Mouse (Mus musculus) frontal cortex, postnatal 25 days (tissue): ENCODE results near the gene Tmpo.

Experiments
- DNase-seq, 2 experiments: peaks; one replicate each; pipeline ENCODE4 v3.0.0; 2022; ENCODE audit warnings: low spot score in 2 of 2

Gene Tmpo

DNA sequence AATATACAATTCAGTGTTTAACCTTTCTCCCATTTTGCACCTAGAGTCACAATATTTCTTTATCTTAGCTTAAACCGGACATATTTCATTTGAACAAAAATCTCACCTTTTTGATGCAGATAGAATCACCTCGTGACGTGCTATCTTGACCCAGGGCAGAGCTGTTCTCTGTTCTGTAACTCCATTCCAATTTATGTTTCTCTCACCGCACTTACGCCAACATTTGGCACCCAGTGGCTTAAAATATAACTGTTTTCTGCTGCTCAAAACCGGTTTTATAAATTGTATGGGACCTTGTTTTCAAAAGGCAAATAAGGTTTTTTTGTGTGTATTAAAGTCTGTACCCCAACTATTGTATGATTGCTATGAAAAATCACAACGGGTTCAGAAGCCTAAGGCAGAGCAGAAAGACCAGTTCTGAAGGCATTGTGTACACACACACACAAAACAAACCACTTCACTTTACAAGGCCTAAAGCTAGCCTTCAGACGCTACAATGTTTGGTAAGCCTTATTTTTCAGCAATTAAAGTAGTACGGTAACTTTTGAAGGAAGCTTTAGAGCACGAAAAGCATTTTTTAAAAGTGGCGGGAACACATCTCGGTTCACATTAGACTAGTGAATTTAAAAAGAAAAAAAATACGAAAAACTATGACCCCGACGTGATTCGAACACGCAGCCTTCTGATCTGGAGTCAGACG lies at the start of gene Tmpo:
Gene Tmpo (minus strand): TSS at position 555 of the 700 bp plus-strand sequence.
- no peak for DNase-seq

DNA sequence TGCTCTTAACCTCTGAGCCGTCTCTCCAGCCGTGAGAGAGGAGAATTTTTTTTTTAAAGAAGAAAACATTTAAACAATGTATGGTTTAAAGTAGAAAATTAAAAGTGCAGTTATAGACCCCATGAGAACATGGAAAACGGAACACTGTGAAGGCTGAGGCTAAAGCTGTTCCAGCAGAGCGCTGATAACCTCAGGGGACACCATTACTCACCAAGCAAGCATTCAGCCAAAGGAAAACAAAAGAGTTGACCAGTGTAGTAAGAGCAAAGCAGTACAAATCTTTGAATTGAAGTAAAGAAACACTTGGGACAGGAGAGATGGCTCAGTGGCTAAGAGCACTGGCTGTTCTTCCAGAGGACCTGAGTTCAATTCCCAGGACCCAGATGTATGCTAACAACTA lies 49.3 kb upstream of the Tmpo start:
- no peak for DNase-seq

- no peak for DNase-seq
Measured at GRCm38 (mm10) chr10:91229518-91229961, 48.4 kb upstream of the Tmpo start.

DNA sequence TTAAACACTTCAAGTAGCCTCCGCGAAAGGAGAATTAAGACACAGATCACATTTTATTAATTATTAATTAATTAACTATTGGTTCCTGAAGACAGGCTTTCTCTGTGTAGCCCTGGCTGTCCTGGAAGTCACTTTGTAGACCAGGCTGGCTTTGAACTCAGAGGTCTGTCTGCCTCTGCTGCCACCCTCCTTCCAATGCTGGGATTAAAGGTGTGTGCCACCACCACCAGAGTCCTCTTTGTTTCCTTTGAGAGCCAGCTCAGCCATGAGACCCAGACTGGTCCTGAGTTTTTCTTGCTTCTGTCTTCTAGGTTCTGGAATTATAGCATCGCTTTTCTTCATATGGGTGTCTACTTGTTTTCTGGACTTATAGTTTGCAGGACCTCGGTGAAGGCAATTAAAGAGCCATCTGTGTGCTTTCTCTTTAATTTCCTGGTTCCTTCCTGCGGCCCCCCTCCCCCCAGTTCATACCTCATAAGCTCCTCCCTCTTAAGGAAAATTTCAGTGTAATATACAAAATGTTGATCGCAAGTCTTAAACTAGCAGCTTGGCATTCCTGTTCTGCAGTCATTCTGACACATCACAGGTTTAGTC lies 47.9 kb upstream of the Tmpo start:
- DNase-seq, result no peak

- DNase-seq, result no peak
Measured at GRCm38 (mm10) chr10:91227034-91227433, 45.9 kb upstream of the Tmpo start.

DNA sequence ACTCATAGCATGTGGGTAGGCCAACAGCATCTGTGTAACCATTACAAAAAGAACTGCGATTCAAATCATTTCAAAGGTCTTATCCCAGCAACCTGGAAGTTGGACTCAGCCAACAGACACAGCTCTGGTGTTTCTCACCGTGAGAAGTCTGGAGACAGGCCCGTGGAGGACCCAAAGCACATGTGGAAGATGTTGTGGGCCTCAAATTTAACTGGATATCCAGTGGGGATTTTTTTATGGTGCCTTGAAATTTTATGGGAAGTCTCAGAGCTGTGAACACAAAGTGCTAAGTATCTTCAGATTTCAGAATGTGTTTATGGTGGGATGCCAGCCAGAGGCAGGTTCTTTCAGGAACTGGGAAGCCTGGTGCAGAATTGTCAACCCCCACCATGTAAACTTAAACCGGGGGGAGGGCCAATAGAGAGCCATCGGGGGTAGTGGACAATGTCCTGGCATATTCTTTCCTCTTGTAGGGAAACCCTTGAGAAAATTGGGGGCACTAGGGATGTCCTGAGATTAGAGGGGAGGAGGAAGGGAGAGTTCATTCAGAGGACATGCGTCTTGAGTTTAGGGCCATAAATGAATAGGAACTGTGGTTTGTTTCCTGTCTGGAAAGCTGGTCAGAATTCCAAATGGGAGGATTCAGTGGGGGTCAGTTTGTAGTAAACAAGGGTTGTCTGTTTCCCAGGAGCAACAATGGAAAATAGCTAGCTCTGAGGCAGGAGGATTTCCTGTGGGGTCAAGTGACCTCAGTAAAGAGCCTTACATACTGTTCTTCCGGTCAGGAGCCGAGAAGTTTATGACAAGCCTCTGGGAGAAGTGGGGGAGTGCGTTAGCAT lies 41.5 kb upstream of the Tmpo start:
- DNase-seq, result no peak

GRCm38 (mm10) chr10:91208899-91209667 lies 28.0 kb upstream of the Tmpo start:
- DNase-seq, result no peak

DNA sequence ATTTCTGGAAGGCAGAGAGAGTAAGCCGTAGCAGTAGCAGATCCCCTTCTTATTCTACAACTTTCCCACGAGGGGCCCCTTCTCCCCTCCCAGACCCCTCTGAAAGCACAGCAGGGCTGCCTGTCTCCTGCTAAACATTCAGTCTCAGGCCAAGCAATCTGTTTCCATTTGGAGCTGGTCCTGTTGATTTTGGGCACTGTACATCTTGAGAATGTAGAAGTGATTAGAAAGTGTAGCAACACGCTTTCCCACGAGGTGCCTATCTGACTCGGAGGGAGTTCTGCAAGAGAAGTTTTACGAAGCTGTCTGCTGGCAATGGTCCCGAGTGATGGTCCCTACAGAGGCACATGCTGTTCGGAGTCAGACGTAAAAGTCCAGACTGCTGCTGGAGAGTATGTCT lies 27.3 kb upstream of the Tmpo start:
- DNase-seq, result no peak

GRCm38 (mm10) chr10:91207275-91207674 lies 26.2 kb upstream of the Tmpo start:
- DNase-seq, result no peak

- no peak for DNase-seq
Measured at GRCm38 (mm10) chr10:91205632-91206031, 24.5 kb upstream of the Tmpo start.

DNA sequence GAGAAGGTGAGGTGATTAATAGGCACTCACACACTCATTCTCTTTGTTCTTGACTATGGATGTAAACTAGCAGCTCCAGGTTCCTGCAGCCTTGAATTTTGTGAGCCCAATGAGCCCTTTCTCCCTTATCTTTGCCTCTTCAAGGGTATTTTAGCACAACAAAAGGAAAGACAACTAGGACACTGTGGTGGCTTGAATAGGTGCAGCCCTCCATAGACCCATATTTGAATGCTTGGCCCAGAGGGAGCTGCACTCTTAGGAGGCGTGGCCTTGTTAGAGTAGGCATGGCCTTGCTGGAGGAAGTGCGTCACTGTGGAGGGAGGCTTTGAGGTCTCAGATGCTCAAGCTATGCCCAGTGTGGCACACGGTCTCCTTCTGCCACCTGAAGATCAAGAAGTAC lies 19.5 kb upstream of the Tmpo start:
- DNase-seq, result no peak

DNA sequence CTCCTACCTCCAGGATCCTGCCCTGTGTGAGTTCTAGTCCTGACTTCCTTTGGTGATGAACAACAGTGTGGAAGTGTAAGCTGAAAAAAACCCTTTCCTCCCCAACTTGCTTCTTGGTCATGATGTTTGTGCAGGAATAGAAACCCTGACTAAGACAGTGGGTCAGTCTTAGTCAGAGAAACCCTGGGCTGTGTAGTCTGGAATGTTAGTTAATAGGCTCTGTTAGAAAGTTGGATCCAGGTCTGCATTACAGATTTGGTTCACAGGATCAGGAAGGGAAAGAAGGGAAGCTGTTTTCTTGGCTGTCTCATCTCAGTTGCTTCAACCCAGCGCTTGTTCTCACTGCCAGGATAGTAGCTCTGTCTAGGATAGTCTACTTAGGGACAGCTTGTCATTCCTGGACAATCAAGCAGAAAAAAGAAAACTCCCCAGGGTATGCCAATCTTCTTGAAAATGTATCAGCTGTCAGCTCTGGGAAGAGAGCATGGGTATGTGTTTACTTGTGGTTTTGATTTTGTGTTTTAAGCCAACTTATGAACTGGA lies 18.2 kb upstream of the Tmpo start:
- no peak for DNase-seq

DNA sequence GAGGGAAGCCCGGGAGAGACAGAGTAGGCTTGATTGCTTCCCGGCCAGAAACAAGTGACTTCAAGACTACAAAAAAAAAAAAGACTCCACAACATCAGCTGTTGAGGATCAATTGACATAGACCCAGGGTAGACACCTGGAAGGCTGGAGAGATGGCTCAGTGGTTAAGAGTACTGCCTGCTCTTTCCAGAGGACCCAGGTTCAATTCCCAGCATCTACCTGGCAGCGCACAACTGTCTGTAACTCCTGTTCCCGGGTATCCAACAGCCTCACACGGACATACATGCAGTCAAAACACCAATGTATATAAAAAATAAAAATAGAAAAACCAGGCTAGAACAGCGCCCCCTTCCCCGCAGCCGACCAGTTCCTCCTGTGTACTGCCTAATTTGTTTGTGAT lies 16.6 kb upstream of the Tmpo start:
- no peak for DNase-seq

DNA sequence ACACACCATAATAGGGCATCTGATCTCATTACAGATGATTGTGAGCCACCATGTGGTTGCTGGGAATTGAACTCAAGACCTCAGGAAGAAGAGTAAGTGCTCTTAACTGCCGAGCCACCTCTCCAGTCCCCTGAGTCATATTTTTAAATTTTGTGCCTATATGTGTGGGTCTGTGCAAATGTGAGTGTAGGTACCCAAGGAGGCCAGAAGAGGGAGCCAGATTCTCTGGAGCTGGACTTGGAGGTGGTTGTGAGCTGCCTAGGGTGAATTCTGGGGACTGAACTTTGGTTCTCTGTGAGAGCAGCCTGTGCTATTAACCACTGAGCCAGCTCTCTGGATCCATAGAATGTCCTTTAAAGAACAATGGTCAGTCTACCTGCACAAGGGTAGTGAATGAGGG lies 15.7 kb upstream of the Tmpo start:
- no peak for DNase-seq

GRCm38 (mm10) chr10:91195680-91196079 lies 14.6 kb upstream of the Tmpo start:
- no peak for DNase-seq

- no peak for DNase-seq
Measured at GRCm38 (mm10) chr10:91195091-91195490, 14.0 kb upstream of the Tmpo start.

DNA sequence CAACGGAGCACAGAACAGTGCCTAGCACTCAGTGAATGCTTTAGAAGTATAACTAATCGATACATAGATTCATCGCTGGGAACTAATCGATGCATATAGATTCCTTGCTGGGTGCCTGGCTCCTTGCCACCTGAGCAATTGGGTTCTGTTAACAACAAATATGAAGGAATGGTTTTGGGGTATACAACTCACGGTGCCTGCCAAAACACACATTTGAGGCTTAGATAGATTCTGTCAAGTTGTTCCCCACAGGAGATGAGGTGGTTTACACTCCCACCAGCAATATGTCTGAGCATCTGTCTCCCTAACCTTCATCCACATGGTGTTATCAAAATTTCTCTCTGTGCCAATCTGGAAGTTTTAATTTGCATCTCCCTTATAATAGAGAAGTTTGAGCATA lies 10.7 kb upstream of the Tmpo start:
- peak in 1 of 2 experiments; percentile 28 for DNase-seq

DNA sequence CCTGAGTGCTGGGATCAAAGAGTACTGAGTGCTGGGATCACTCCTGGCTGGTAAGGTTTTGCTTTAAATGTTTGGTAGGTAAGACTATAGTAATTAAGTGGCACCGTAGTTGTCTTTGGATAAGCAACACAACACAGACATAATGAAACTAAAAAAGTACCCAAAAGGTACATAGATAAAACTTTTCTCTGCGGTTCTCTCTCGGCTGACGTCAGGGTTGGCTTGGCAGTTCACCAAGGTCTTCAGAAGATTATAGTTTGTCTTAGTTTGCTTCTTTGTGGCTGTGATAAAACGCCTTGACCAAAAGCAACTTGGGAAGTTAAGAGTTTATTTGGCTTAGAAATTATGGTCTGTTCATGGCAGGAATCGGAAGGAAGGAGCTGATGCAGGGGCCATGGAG lies 8.4 kb upstream of the Tmpo start:
- DNase-seq, result no peak

- DNase-seq, result no peak
Measured at GRCm38 (mm10) chr10:91188684-91189287, 7.7 kb upstream of the Tmpo start.

DNA sequence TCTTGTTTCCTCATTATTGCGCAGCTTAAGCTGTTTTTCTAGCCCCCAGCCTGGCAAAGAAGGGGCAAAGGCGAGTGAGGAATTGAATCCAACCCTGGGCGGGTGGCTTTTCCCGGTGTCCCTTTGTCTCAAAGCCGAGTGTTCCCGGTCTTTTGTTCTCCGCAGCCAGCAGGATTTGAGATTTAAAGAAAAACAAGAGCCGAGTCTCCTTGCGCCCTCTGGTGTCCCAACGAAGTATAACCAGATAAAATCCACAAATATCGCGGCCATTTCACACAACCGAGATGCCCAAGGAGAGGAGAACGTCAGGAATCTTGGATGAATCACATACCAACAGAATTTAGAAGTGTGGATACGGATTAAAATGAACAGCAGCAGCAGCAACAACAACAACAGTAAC lies 6.8 kb upstream of the Tmpo start:
- peak; percentile 76 to 83 for DNase-seq

DNA sequence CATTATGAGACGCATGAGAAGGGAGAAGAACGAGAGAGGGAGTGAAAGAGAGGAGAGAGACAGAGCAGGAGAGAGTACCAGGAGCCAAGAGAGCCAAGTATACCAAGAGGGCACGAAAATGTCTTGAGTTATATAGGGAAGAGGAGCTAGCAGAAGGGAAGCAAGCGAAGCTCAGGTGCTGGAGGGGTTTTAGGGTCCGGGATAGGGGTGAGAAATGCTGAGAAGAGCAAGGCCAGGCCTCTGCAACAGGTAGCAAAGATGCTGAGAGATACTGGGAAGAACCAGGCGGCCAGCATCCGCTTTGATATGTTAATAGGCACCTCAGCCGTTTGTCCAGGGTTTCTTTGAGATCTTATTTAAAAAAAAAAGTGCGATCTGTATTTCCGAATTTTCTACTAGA lies 6.2 kb upstream of the Tmpo start:
- no peak for DNase-seq
